Mouse (Mus musculus): Measurements from ENCODE around the gene Ptpn14.

Ptpn14 gene

DNA sequence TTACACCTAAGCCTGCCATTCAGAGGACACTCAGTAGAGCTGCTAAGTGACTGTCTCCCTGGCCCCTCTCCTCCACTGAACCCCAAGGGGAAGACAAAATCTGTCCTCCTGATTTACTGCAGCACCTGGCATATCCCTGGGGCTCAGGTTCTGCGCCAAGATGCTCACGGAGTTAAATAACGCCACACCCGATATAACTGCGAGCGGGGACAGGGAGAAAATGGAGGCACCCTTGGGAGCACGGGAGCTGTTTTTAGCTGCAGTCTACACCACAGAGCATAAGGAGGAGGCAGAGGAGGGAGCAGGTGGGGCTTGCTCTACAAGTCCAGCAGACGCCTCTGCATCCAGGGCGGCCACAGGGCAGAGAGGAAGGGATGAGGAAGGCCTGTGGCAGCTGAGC, 174.3 kb downstream of the Ptpn14 start:
- DNase-seq (ENCODE audit: low spot score in 2 of 2), result no peak

DNA sequence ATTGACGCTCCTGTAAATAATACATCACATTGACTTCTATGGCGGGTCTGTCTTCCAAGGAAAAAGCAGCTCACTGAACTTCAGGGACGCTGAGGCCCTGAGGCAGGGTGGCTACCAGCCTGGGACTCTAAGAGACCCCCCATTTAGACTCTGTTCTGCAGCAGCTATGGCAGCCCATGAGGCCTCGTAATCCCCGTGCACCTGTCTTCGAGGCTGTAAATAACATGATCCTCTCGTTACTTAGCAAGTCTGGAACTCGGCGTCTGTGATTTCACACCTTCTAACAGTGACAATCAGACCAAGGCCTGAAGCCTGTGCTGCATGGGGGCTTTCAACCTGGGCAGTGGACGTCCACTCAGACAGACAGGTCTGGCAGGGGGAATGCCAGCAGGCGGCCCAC, 175.1 kb downstream of the Ptpn14 start:
- no peak for DNase-seq (ENCODE audit: low spot score in 2 of 2)

DNA sequence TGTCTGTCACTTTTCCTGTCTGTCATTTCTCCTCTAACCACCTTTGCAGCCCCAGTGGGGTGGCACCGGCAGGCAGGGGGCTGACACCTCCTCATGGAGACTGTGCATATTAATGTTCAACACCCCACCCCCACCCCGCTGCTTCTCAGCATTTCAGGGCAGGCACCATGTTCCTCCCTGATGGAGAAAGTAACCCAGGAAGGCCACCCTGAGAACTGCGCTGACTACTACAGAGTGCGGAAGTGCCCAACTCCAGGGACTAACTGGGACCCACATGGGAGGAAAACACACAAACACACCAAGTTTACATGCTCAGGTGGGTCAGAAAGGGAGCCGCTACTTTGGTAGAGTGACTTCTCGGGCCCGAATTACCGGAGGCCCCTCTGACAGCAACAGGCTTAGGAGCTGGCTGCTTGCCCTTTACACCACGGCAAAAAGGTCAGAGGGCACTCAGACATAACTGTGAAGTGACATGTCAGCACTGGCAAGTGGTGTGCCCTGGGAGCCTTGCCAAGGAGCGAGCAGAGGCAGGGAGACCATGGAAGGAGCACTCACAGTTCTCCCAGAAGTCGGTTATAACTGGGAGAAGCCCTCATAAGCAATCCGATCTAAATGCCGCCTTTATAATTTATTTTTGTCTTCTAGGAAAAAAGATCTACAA, 182.7 kb downstream of the Ptpn14 start:
- DNase-seq (ENCODE audit: low spot score in 2 of 2), result no peak

DNA sequence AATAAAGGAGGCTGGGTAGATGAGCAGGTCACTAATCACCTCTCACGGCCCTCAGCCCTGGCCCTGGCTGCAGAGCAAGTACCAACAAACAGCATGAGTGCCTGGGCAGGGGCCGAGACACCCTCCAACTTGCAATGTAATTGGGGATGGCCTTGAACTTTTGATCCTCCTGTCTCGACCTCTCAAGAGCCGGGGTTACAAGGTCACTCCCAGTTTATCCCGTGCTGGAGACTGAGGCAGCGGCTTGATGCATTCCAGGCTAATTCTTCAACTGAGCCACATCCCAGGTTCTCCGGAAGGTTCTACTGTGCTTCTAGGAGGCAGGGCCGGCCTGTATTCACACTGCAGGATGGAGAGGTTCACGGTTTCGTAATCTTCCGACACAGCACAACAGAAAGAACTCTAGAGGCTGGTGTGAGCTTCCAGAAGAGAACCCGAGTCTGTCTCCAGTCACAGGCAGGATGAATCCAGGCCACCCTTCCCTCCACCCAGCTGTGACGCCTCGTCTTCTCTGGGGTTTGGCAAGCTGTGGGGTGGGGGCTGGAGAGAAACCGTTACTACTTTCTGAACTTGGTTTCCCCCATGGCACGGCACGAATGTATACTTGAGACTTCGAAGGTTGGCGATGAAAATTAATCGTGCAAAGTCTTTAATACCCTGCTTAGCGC, 185.2 kb downstream of the Ptpn14 start:
- no peak for DNase-seq (ENCODE audit: low spot score in 2 of 2)

DNA sequence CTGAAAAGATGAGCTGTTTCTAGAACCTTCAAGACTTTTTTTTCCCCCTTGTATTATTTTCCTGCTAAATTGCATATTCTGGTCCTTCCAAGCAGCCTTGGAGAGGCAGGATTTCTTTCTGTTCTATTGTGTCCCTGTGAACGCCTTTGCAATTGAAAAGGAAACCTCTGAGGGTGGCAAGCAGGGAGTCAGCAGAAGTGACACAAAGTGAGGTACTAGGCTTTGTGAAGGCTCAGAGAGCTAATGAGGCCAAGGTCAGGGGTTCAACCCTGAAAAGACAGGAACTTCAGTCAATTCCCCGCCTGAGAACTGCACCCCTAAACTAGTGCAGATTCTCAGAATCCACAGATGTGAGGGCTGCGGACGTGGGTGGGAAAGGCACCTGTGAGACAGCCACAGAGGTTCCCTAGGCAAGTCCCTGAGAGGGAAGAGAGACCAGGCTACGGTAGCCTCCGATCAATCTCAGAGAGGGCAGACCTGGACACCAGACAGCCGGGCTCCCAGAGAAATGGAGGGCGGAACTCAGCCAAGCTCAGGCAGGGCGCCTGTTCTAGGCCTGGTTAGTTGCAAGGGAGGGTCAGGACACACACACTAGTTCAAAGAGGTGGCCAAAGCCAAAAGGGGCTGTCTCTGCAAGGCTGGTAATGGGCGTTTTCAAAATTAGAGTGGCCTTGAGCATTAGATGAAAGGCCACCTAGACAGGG, 188.5 kb downstream of the Ptpn14 start:
- no peak for DNase-seq (ENCODE audit: low spot score in 2 of 2)

DNA sequence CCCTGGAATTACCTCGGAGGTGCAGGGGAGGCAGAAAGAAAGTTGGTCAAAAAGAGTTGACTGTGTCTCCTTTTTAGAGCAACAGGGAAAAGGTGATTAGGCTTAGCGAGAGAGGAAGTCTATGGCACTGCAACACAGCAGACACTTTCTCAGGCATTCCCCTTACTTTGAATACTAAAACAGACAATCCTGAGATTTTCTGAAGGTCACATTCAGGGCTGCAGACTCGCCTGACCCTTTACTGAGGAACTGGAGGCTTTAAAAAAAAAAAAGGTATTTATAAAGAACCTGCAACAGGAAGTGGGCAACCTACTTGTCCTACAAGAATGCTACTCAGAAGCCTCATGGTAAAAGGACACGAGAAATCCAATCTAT, 189.0 kb downstream of the Ptpn14 start:
- DNase-seq (ENCODE audit: low spot score in 2 of 2), result no peak

DNA sequence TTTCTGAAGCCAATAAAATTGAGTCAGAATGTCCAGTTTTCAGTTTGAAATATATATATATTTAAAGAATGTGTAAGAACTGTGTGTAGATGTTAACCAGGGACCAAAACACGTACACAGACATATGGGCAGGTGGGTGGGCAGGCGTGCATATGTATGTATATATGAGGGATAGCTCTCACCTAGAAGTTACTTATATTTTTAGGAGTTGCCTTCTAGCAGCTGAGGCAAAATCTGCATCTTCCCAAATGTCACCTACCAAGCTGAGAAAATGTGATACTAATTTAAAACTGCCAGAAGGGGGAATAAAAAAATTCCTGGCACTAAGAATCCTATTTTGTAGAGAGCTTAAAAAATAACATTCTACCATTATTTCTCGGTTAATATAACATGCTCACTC, 191.7 kb downstream of the Ptpn14 start:
- DNase-seq (ENCODE audit: low spot score in 2 of 2), result no peak

DNA sequence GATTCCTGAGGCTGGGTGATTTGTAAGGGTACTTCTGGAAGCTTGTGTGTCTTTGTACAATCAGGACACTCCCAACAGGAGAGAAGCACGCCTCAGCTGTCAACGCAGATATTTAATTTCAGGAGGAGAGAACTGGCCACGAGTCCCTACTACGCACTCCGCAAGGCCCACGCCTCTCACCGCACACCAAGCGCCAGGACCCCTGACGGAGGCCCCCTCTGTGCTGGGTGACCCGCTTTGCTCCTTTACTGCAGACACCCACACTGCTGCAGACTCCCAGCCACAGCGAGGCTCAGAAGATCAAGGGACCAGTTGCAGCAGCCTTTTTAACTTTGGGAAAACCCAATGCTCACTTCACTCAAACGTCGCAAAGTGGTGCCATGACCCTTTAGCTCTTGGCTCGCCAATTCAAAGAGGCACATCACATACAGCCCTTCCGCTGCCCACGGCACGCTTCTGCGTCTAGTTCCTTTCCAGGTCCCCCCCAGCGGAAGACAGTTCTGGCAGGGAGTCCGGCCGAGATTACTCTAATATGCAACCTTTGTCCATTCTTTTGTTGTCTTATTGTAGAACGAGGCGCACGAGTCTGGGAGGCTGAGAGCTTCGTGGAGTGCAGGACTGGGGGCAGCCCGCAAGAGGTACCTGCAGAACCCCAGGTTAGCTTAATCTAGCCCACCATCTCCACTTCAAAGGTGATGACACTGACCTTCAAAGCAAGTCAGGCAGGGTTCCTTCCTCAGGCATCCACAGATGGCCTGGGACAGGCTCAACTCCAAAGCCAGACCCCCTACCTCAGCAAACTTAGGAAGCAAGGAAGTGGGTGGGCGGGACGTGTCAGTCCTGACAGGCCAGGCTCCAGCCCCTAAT, 192.9 kb downstream of the Ptpn14 start:
- no peak for DNase-seq (ENCODE audit: low spot score in 2 of 2)

DNA sequence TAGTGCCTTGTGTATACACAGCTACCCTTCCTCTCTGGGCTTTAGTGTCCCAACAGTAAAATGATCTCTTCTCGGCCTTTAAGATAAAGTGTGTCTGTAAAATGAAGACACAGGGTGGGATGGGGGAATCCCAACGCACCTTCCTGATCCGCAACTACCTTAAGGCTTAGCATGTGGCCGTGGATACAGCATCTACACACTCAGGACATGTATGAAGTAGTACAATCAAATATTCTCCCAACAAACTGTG, 193.4 kb downstream of the Ptpn14 start:
- DNase-seq (ENCODE audit: low spot score in 2 of 2), result no peak

DNA sequence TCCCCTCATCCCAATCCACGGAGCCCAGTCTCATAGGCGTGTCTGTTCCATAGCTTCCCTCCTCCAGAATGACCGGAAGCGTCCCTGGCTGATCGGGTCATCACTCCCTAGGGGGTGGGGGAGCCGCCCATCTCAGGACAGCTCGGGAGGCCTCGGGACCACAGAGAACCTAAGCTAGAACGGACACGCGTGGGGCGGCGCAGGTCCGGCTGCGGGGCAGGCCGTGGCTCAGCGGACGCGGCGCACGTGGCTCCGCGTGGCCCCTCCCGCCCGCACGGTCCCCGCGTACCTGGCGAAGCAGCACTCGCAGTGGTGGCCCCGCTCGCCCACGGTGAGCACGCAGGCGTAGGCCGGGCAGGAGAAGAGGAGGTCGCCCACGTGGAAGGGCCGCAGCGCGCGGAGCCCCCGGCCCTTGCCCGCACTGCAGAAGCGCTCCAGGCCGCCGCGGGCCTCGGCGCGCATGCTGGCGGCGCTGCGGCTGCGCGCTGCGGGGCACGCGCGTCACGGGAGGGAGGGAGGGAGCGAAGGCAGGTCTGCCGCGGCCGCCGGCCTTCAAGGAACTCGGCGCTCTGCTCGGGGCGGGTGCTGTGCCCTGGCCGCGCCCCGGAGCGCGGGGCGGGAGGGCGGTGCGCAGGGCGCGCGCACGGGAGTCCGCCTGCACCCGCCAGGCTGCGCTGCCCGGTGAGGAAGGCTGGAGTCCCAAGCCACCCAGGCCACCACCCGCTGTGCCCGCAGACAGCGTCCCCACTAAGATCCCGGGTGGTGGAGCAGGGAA, 193.9 kb downstream of the Ptpn14 start, which contains the start of gene Smyd2:
Smyd2 (minus strand) TSS at position 546 of the 775 bp plus-strand sequence.
- DNase-seq (ENCODE audit: low spot score in 2 of 2), result peak in 1 of 2 experiments; percentile 42

DNA sequence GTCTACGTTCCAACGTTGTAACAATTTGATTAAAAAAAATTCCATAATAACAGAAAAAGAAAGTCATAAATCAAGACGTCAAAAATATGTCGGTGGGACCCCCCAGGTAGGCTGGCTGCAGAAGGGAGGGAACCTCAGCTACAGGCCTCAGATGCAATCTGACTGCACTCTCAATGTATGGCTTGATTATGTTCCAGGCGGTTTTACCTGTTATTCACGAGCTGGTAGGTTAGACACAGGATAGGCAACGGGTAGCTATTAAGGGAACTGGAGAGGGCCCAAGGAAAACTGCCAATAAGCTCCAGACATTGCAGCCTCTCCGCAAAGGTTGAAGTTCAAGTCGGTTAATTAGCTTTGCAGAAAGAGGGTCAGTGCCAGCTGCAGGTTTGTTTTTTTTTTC, 194.7 kb downstream of the Ptpn14 start:
- DNase-seq (ENCODE audit: low spot score in 2 of 2), result no peak

DNA sequence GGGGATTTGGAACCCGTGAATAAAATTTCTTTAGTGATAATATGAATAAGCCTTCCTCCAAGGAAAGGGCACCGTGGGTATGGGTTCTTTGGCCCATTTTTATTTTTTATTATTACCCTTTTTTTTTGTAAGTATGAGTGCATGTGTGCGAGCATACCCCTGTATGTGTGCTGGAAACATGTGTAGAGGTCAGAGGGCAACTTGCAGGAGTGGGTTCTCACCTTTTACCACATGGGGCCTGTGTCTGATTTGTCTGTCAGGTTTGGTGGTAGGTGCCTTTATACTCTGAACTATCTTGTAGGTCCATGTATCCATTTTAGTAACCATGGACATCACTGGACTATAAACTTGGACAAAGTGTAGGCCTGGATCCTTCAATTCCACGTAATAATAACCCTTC, 195.1 kb downstream of the Ptpn14 start:
- no peak for DNase-seq (ENCODE audit: low spot score in 2 of 2)

DNA sequence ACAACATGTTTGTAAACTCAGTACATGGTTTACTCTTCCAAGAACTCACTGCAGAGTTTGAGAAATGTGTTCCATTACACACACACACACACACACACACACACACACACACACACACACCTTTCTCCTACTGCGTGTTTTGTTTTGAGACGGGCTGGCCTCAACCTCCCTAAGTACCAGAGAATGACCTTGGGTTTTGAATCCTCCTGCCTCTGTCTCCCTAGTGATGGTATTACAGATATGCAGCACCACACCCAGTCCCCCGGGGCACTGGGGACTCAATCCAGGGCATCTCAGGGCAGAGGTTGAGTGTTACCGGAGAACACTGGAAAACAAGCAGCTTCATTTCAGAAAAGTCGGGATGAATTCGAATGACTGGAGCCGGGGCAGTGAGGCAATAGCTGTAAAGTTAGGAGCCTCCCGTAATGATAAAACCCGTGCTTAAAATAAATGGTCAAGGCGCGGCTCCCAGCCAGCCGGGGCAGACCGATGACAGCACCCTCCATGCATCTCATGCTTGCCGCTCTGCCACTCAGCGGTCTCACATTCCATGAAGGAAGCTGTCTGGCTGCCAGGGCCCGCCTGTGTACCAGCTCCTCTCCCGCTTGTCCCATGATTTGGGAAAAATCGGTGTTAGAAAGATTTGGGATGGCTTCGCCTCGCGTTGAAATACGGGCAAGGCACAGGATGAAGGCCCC, 196.0 kb downstream of the Ptpn14 start:
- no peak for DNase-seq (ENCODE audit: low spot score in 2 of 2)

DNA sequence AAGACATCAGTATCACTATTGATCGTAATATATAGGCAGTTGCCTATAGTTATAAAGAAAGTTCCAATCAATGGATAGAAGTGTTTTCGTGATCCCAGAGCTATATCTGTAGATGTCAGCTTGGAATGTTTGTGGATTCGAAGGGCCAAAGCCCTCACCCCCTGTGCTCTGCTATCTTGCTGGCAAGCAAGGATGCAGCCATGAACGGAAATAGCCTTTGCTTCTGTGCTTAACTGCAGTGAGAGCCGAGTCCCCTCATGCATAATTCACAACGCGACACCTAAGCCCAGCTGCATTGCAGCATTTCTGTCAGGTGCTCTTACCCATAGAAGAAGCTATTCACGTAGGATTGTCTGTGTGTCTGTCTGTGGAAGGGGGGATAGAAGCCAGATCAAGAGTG, 198.2 kb downstream of the Ptpn14 start:
- DNase-seq (ENCODE audit: low spot score in 2 of 2), result no peak

Data from cerebellum, postnatal 4 days (tissue).